Mouse (Mus musculus) bone marrow macrophage, adult 2 months (primary cell): Measurements from ENCODE around the gene Fbxl12.

Source experiments
- CTCF ChIP-seq: IDR thresholded peaks from 2 replicates; pipeline ENCODE4 v1.5.1; 2012; ENCODE audit warnings: low read depth, mild to moderate bottlenecking, low read length, moderate library complexity
- POLR2A ChIP-seq: IDR thresholded peaks from 2 replicates; pipeline ENCODE4 v1.6.1; 2012; ENCODE audit warnings: mild to moderate bottlenecking, low read depth, low read length, borderline replicate concordance

- TF ChIP-seq POLR2A (no peak), CTCF (no peak)
These were observed 27.5 kb upstream of the Fbxl12 start for GRCm38 (mm10) chr9:20672047-20672446.
